Mouse (Mus musculus) cortical plate, adult 2 months (tissue): ENCODE measurements around the gene Klhl26.

ENCODE experiments used
- CTCF ChIP-seq: fragments of 200-500 bp; IDR thresholded peaks from 2 replicates; pipeline ENCODE4 v1.5.1; 2011; ENCODE audit warnings: mild to moderate bottlenecking, control low read depth, low read length; ENCODE audit not compliant: insufficient read depth; ENCODE audit errors: extremely low read depth
- POLR2A ChIP-seq: fragments of 200-500 bp; IDR thresholded peaks from 2 replicates; pipeline ENCODE4 v1.6.1; 2011; ENCODE audit warnings: mild to moderate bottlenecking, low read length, control low read depth; ENCODE audit not compliant: insufficient read depth; ENCODE audit errors: extremely low read depth

GRCm38 (mm10) chr8:70409019-70409418 is 67.7 kb downstream of the Klhl26 start:
- TF ChIP-seq POLR2A (no peak), CTCF (no peak)
